Mouse (Mus musculus) liver, embryonic 14.5 days (tissue): ENCODE measurements around the gene Lrrn2. TPM values are rescaled to one million over a fixed set of nuclear protein-coding genes. Genes with fewer than 3 reads are reported as not detected.

Experiments
- ATAC-seq: fragments of 200-750 bp; cut with Nextera tagmentation; 2 replicates; pipeline ENCODE4 v1.8.0; 2017; ENCODE audit warnings: moderate number of reproducible peaks, mild to moderate bottlenecking, moderate library complexity; ENCODE audit not compliant: insufficient read depth
- DNase-seq, 3 experiments: peaks; one replicate each; pipeline ENCODE4 v3.0.0-alpha.2; 2012 to 2013; ENCODE audit warnings: low read depth in 3 of 3, low spot score in 3 of 3
- H3K27ac ChIP-seq: fragments of 300-500 bp; sonication (generic); 2 replicates; pipeline ENCODE4 v1.5.1; 2014; ENCODE audit warnings: moderate library complexity, mild to moderate bottlenecking, control low read depth, inconsistent platforms
- H3K27me3 ChIP-seq: fragments of 300-500 bp; sonication (generic); 2 replicates; pipeline ENCODE4 v1.6.1; 2014; ENCODE audit warnings: mild to moderate bottlenecking, low read length, moderate library complexity; ENCODE audit not compliant: control insufficient read depth, insufficient read depth
- H3K36me3 ChIP-seq: fragments of 300-500 bp; sonication (generic); replicated peaks from 2 replicates; pipeline ENCODE4 v1.6.1; 2014; ENCODE audit warnings: low read depth; ENCODE audit not compliant: control insufficient read depth, insufficient read depth
- H3K4me1 ChIP-seq, 2 experiments: fragments of 200-500 bp in 1 of 2; fragments of 300-500 bp in 1 of 2; sonication (generic) in 1 of 2; replicated peaks; 2 replicates each; pipeline ENCODE4 v1.6.1; 2012 to 2014; ENCODE audit warnings: antibody characterized with exemption in 1 of 2, inconsistent platforms in 1 of 2, low read length in 1 of 2; ENCODE audit not compliant: control insufficient read depth in 2 of 2, insufficient read depth in 2 of 2
- H3K4me2 ChIP-seq: fragments of 300-500 bp; sonication (generic); 2 replicates; pipeline ENCODE4 v1.6.1; 2014; ENCODE audit warnings: low read depth, mild to moderate bottlenecking, control low read depth, moderate library complexity
- H3K4me3 ChIP-seq, 2 experiments: fragments of 200-500 bp in 1 of 2; fragments of 300-500 bp in 1 of 2; sonication (generic) in 1 of 2; 2 replicates each; pipeline ENCODE4 v1.5.1; 2012 to 2014; ENCODE audit warnings: low read depth in 2 of 2, low read length in 2 of 2, mild to moderate bottlenecking in 2 of 2, control low read depth in 1 of 2, inconsistent platforms in 1 of 2, moderate library complexity in 1 of 2; ENCODE audit not compliant: insufficient read depth in 1 of 2
- H3K9ac ChIP-seq: fragments of 300-500 bp; sonication (generic); replicated peaks from 2 replicates; pipeline ENCODE4 v1.6.1; 2014; ENCODE audit warnings: mild to moderate bottlenecking, control low read depth, moderate library complexity
- H3K9me3 ChIP-seq: fragments of 300-500 bp; sonication (generic); 2 replicates; pipeline ENCODE4 v1.6.1; 2016; ENCODE audit warnings: low read length, mixed read lengths; ENCODE audit not compliant: control insufficient read depth
- CTCF ChIP-seq: IDR thresholded peaks from 2 replicates; pipeline ENCODE4 v1.5.1; 2016; ENCODE audit warnings: antibody characterized with exemption, low read depth, control low read depth
- EP300 ChIP-seq: IDR thresholded peaks from 2 replicates; pipeline ENCODE4 v1.6.1; 2016; ENCODE audit warnings: antibody characterized with exemption, low read depth
- WGBS: fragments of 180-500 bp; shearing (Covaris S2); extraction: QIAGEN DNeasy Blood & Tissue Kit; methylation state at CpG from one replicate; pipeline ENCODE4 v1.1.7; 2014; ENCODE audit not compliant: insufficient replicate concordance; 5-methylcytosine and 5-hydroxymethylcytosine counted together
- polyA plus RNA-seq, 2 experiments: library from polyadenylated mRNA; depleted of rRNA in 1 of 2; stranded (reverse) in 1 of 2; unstranded in 1 of 2; fragments of >200 nt; fragmentation: Nextera tagmentation in 1 of 2; extraction: Ambion mirVana in 1 of 2; gene quantifications; 2 replicates each; pipeline versions ENCODE4 v1.2.1 to v1.2.3; 2012 to 2014

Lrrn2 gene
- polyA plus RNA-seq, 2 experiments, result 0.03 TPM; not detected in 1

DNA sequence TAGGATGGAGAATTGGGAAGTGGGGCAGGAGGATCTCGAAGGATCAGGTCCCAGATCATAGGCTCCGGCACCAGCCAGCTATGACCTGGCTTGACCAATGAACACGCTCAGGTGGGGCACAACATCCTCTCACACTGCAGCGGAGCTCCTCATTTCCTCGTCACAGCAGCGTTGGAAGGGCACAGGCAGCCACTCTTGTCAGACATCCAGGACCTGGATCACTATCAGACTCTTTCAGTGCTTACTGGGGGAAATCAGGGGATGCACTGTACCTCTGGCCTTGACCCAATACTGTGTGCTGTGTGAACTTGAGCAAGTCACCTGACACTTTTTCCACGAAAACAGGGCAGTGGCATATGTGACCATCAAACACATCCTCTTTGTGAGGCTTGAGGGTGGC is 45.2 kb downstream of the Lrrn2 start:
- DNase-seq, result no peak
- no peaks in the 10 kb centered on the region for H3K36me3 ChIP-seq
- WGBS, result 59% methylated on average over 7 of the region's 7 CpGs

GRCm38 (mm10) chr1:132928032-132928906 is 48.2 kb downstream of the Lrrn2 start:
- no peak for DNase-seq
- Histone ChIP-seq H3K4me2 (no peak overlapping the region), H3K4me1 (no peaks in the 10 kb centered on the region), H3K4me3 (no peak overlapping the region), H3K9ac (no peak overlapping the region), H3K27me3 (no peaks in the 10 kb centered on the region), H3K27ac (no peak overlapping the region), H3K36me3 (no peaks in the 10 kb centered on the region), H3K9me3 (no peaks in the 10 kb centered on the region)
- no peak for ATAC-seq
- WGBS, result 41% methylated on average over 19 of the region's 19 CpGs
- no peak for TF ChIP-seq EP300
- no peak for TF ChIP-seq CTCF

More for the DNA sequence above, 45.2 kb downstream of the Lrrn2 start:
- TF ChIP-seq CTCF (no peak), EP300 (no peak)
- Histone ChIP-seq H3K4me3 (no peak overlapping the region), H3K27ac (no peak overlapping the region), H3K27me3 (no peaks in the 10 kb centered on the region), H3K9me3 (no peaks in the 10 kb centered on the region), H3K4me1 (no peaks in the 10 kb centered on the region), H3K4me2 (no peak overlapping the region), H3K9ac (no peak overlapping the region)
- no peak for ATAC-seq

GRCm38 (mm10) chr1:132928907-132929250 is 48.8 kb downstream of the Lrrn2 start:
- H3K4me1 ChIP-seq, result no peaks in the 10 kb centered on the region
- no peak overlapping the region for H3K9ac ChIP-seq
- no peak for DNase-seq
- no peaks in the 10 kb centered on the region for H3K9me3 ChIP-seq
- no peak overlapping the region for H3K4me3 ChIP-seq
- H3K4me2 ChIP-seq, result no peak overlapping the region
- no peaks in the 10 kb centered on the region for H3K36me3 ChIP-seq
- WGBS, result 32% methylated on average over 3 of the region's 3 CpGs
- no peaks in the 10 kb centered on the region for H3K27me3 ChIP-seq
- TF ChIP-seq CTCF (no peak), EP300 (no peak)
- ATAC-seq, result no peak
- no peak overlapping the region for H3K27ac ChIP-seq

- Histone ChIP-seq H3K4me2 (no peak overlapping the region), H3K27me3 (no peaks in the 10 kb centered on the region), H3K4me1 (no peaks in the 10 kb centered on the region), H3K36me3 (no peaks in the 10 kb centered on the region), H3K4me3 (no peak overlapping the region), H3K9me3 (no peaks in the 10 kb centered on the region), H3K9ac (no peak overlapping the region), H3K27ac (no peak overlapping the region)
- ATAC-seq (no peak), DNase-seq (no peak)
- 55% methylated on average over 4 of the region's 4 CpGs for WGBS
- no peak for TF ChIP-seq CTCF
- no peak for TF ChIP-seq EP300
Observed at GRCm38 (mm10) chr1:132930291-132930690, 50.2 kb downstream of the Lrrn2 start.

- Histone ChIP-seq H3K4me2 (no peak overlapping the region), H3K4me3 (no peak overlapping the region), H3K36me3 (no peaks in the 10 kb centered on the region), H3K9ac (no peak overlapping the region), H3K27me3 (no peaks in the 10 kb centered on the region), H3K27ac (no peak overlapping the region), H3K9me3 (no peaks in the 10 kb centered on the region), H3K4me1 (no peaks in the 10 kb centered on the region)
- 30% methylated on average over 2 of the region's 2 CpGs for WGBS
- ATAC-seq (no peak), DNase-seq (no peak)
- TF ChIP-seq CTCF (no peak), EP300 (no peak)
Observed at GRCm38 (mm10) chr1:132932421-132932820, 52.3 kb downstream of the Lrrn2 start.
